Mouse (Mus musculus): Measurements from ENCODE around the gene Alpl. TPM values are rescaled to one million over a fixed set of nuclear protein-coding genes. Genes with fewer than 3 reads are reported as not detected.

Alpl gene
- polyA plus RNA-seq, 1 experiment from 2014 or later = 15.5 TPM

GRCm38 (mm10) chr4:137824881-137825280 is 28.7 kb upstream of the Alpl start:
- WGBS (ENCODE audit: insufficient replicate concordance) = 45% methylated on average over 2 of the region's 2 CpGs
- ATAC-seq (ENCODE audit: low read depth) = no peak
- Histone ChIP-seq H3K9me3 (replicated peaks; ENCODE audit: control insufficient read depth, low read length) (no peaks in the 10 kb centered on the region), H3K27ac (ENCODE audit: low read length) (no peak overlapping the region), H3K36me3 (ENCODE audit: control insufficient read depth, insufficient read depth) (no peaks in the 10 kb centered on the region), H3K4me3 (ENCODE audit: low read depth, low read length) (no peak overlapping the region), H3K4me1 (ENCODE audit: control insufficient read depth, low read depth, low read length) (no peaks in the 10 kb centered on the region), H3K9ac (ENCODE audit: low read depth, low read length) (no peak overlapping the region), H3K27me3 (ENCODE audit: control insufficient read depth, insufficient read depth, low read depth, low read length) (peaks cover 2% of the 10 kb centered on the region; the same call in 1 of the 2 replicates), H3K4me2 (ENCODE audit: low read depth, low read length) (no peak overlapping the region)

- WGBS (ENCODE audit: insufficient replicate concordance) = 64% methylated on average over 3 of the region's 3 CpGs
- Histone ChIP-seq H3K27ac (ENCODE audit: low read length) (no peak overlapping the region), H3K9ac (ENCODE audit: low read depth, low read length) (no peak overlapping the region), H3K4me1 (ENCODE audit: control insufficient read depth, low read depth, low read length) (no peaks in the 10 kb centered on the region), H3K9me3 (replicated peaks; ENCODE audit: control insufficient read depth, low read length) (no peaks in the 10 kb centered on the region), H3K36me3 (ENCODE audit: control insufficient read depth, insufficient read depth) (no peaks in the 10 kb centered on the region), H3K4me2 (ENCODE audit: low read depth, low read length) (no peak overlapping the region), H3K4me3 (ENCODE audit: low read depth, low read length) (no peak overlapping the region), H3K27me3 (ENCODE audit: control insufficient read depth, insufficient read depth, low read depth, low read length) (no peaks in the 10 kb centered on the region)
- ATAC-seq (ENCODE audit: low read depth) = no peak
Observed at GRCm38 (mm10) chr4:137823542-137823941, 27.4 kb upstream of the Alpl start.

- H3K4me2 ChIP-seq (ENCODE audit: low read depth, low read length) = no peak overlapping the region
- ATAC-seq (ENCODE audit: low read depth) = no peak
- H3K36me3 ChIP-seq (ENCODE audit: control insufficient read depth, insufficient read depth) = no peaks in the 10 kb centered on the region
- H3K27me3 ChIP-seq (ENCODE audit: control insufficient read depth, insufficient read depth, low read depth, low read length) = no peaks in the 10 kb centered on the region
- H3K9me3 ChIP-seq (replicated peaks; ENCODE audit: control insufficient read depth, low read length) = no peaks in the 10 kb centered on the region
- no peak overlapping the region for H3K27ac ChIP-seq (ENCODE audit: low read length)
- no peaks in the 10 kb centered on the region for H3K4me1 ChIP-seq (ENCODE audit: control insufficient read depth, low read depth, low read length)
- H3K9ac ChIP-seq (ENCODE audit: low read depth, low read length) = no peak overlapping the region
- WGBS (ENCODE audit: insufficient replicate concordance) = 69% methylated on average over 5 of the region's 5 CpGs
- no peak overlapping the region for H3K4me3 ChIP-seq (ENCODE audit: low read depth, low read length)
Observed at GRCm38 (mm10) chr4:137822537-137822936, 26.4 kb upstream of the Alpl start.

- Histone ChIP-seq H3K4me1 (ENCODE audit: control insufficient read depth, low read depth, low read length) (no peaks in the 10 kb centered on the region), H3K4me2 (ENCODE audit: low read depth, low read length) (no peak overlapping the region), H3K27ac (ENCODE audit: low read length) (no peak overlapping the region), H3K9ac (ENCODE audit: low read depth, low read length) (no peak overlapping the region), H3K4me3 (ENCODE audit: low read depth, low read length) (no peak overlapping the region), H3K9me3 (replicated peaks; ENCODE audit: control insufficient read depth, low read length) (no peaks in the 10 kb centered on the region), H3K36me3 (ENCODE audit: control insufficient read depth, insufficient read depth) (no peaks in the 10 kb centered on the region), H3K27me3 (ENCODE audit: control insufficient read depth, insufficient read depth, low read depth, low read length) (no peaks in the 10 kb centered on the region)
- no peak for ATAC-seq (ENCODE audit: low read depth)
- WGBS (ENCODE audit: insufficient replicate concordance) = 16% methylated on average over 3 of the region's 3 CpGs
Observed at GRCm38 (mm10) chr4:137820721-137821120, 24.5 kb upstream of the Alpl start.

- 79% methylated on average over 2 of the region's 2 CpGs for WGBS (ENCODE audit: insufficient replicate concordance)
- H3K27me3 ChIP-seq (ENCODE audit: control insufficient read depth, insufficient read depth, low read depth, low read length) = no peaks in the 10 kb centered on the region
- H3K4me3 ChIP-seq (ENCODE audit: low read depth, low read length) = no peak overlapping the region
- ATAC-seq (ENCODE audit: low read depth) = no peak
- H3K36me3 ChIP-seq (ENCODE audit: control insufficient read depth, insufficient read depth) = no peaks in the 10 kb centered on the region
- no peak overlapping the region for H3K4me2 ChIP-seq (ENCODE audit: low read depth, low read length)
- no peaks in the 10 kb centered on the region for H3K4me1 ChIP-seq (ENCODE audit: control insufficient read depth, low read depth, low read length)
- H3K9ac ChIP-seq (ENCODE audit: low read depth, low read length) = no peak overlapping the region
- H3K9me3 ChIP-seq (replicated peaks; ENCODE audit: control insufficient read depth, low read length) = no peaks in the 10 kb centered on the region
- H3K27ac ChIP-seq (ENCODE audit: low read length) = no peak overlapping the region
Observed at GRCm38 (mm10) chr4:137819487-137819886, 23.3 kb upstream of the Alpl start.

- no peak overlapping the region for H3K4me2 ChIP-seq (ENCODE audit: low read depth, low read length)
- no peaks in the 10 kb centered on the region for H3K36me3 ChIP-seq (ENCODE audit: control insufficient read depth, insufficient read depth)
- WGBS (ENCODE audit: insufficient replicate concordance) = 51% methylated on average over 3 of the region's 3 CpGs
- no peaks in the 10 kb centered on the region for H3K9me3 ChIP-seq (replicated peaks; ENCODE audit: control insufficient read depth, low read length)
- H3K27me3 ChIP-seq (ENCODE audit: control insufficient read depth, insufficient read depth, low read depth, low read length) = no peaks in the 10 kb centered on the region
- no peak overlapping the region for H3K27ac ChIP-seq (ENCODE audit: low read length)
- ATAC-seq (ENCODE audit: low read depth) = no peak
- no peaks in the 10 kb centered on the region for H3K4me1 ChIP-seq (ENCODE audit: control insufficient read depth, low read depth, low read length)
- no peak overlapping the region for H3K9ac ChIP-seq (ENCODE audit: low read depth, low read length)
- H3K4me3 ChIP-seq (ENCODE audit: low read depth, low read length) = no peak overlapping the region
Observed at GRCm38 (mm10) chr4:137818341-137818740, 22.2 kb upstream of the Alpl start.

GRCm38 (mm10) chr4:137816216-137816615 is 20.0 kb upstream of the Alpl start:
- no peak overlapping the region for H3K4me3 ChIP-seq (ENCODE audit: low read depth, low read length)
- no peak overlapping the region for H3K4me2 ChIP-seq (ENCODE audit: low read depth, low read length)
- H3K36me3 ChIP-seq (ENCODE audit: control insufficient read depth, insufficient read depth) = no peaks in the 10 kb centered on the region
- WGBS (ENCODE audit: insufficient replicate concordance) = 56% methylated on average over 7 of the region's 7 CpGs
- ATAC-seq (ENCODE audit: low read depth) = no peak
- H3K9me3 ChIP-seq (replicated peaks; ENCODE audit: control insufficient read depth, low read length) = no peaks in the 10 kb centered on the region
- H3K27ac ChIP-seq (ENCODE audit: low read length) = no peak overlapping the region
- no peaks in the 10 kb centered on the region for H3K4me1 ChIP-seq (ENCODE audit: control insufficient read depth, low read depth, low read length)
- no peak overlapping the region for H3K9ac ChIP-seq (ENCODE audit: low read depth, low read length)
- no peaks in the 10 kb centered on the region for H3K27me3 ChIP-seq (ENCODE audit: control insufficient read depth, insufficient read depth, low read depth, low read length)

- H3K4me2 ChIP-seq (ENCODE audit: low read depth, low read length) = no peak overlapping the region
- no peak overlapping the region for H3K27ac ChIP-seq (ENCODE audit: low read length)
- no peaks in the 10 kb centered on the region for H3K36me3 ChIP-seq (ENCODE audit: control insufficient read depth, insufficient read depth)
- H3K27me3 ChIP-seq (ENCODE audit: control insufficient read depth, insufficient read depth, low read depth, low read length) = no peaks in the 10 kb centered on the region
- no peak overlapping the region for H3K4me3 ChIP-seq (ENCODE audit: low read depth, low read length)
- no peak overlapping the region for H3K9ac ChIP-seq (ENCODE audit: low read depth, low read length)
- WGBS (ENCODE audit: insufficient replicate concordance) = 29% methylated on average over 3 of the region's 3 CpGs
- H3K4me1 ChIP-seq (ENCODE audit: control insufficient read depth, low read depth, low read length) = no peaks in the 10 kb centered on the region
- H3K9me3 ChIP-seq (replicated peaks; ENCODE audit: control insufficient read depth, low read length) = no peaks in the 10 kb centered on the region
- ATAC-seq (ENCODE audit: low read depth) = no peak
Observed at GRCm38 (mm10) chr4:137815473-137815872, 19.3 kb upstream of the Alpl start.

GRCm38 (mm10) chr4:137814140-137814539 is 18.0 kb upstream of the Alpl start:
- WGBS (ENCODE audit: insufficient replicate concordance) = 67% methylated on average over 7 of the region's 7 CpGs
- no peak overlapping the region for H3K9ac ChIP-seq (ENCODE audit: low read depth, low read length)
- no peak for ATAC-seq (ENCODE audit: low read depth)
- no peak overlapping the region for H3K4me3 ChIP-seq (ENCODE audit: low read depth, low read length)
- H3K4me2 ChIP-seq (ENCODE audit: low read depth, low read length) = no peak overlapping the region
- no peaks in the 10 kb centered on the region for H3K27me3 ChIP-seq (ENCODE audit: control insufficient read depth, insufficient read depth, low read depth, low read length)
- H3K36me3 ChIP-seq (ENCODE audit: control insufficient read depth, insufficient read depth) = no peaks in the 10 kb centered on the region
- no peaks in the 10 kb centered on the region for H3K9me3 ChIP-seq (replicated peaks; ENCODE audit: control insufficient read depth, low read length)
- no peak overlapping the region for H3K27ac ChIP-seq (ENCODE audit: low read length)
- no peaks in the 10 kb centered on the region for H3K4me1 ChIP-seq (ENCODE audit: control insufficient read depth, low read depth, low read length)

Data from liver, embryonic 16.5 days (tissue).